Mouse (Mus musculus) midbrain, embryonic 10.5 days (tissue): ENCODE measurements around the gene Erbb3. TPM values are rescaled to one million over a fixed set of nuclear protein-coding genes. Genes with fewer than 3 reads are reported as not detected.
"Not testable (repeated sequence)": the region's sequence is repeated elsewhere in the genome, so short reads cannot be mapped to it uniquely, and the experiment has no call there.

Experiments
- DNase-seq: peaks from one replicate; pipeline ENCODE4 v3.0.0-alpha.2; 2017; ENCODE audit warnings: low spot score
- H3K27ac ChIP-seq: fragments of 300-500 bp; sonication (generic); replicated peaks from 2 replicates; pipeline ENCODE4 v1.5.1; 2016; ENCODE audit warnings: mild to moderate bottlenecking
- H3K27me3 ChIP-seq: fragments of 300-500 bp; sonication (generic); 2 replicates; pipeline ENCODE4 v1.6.1; 2016; ENCODE audit warnings: low read depth, mild to moderate bottlenecking; ENCODE audit not compliant: poor library complexity, severe bottlenecking
- H3K36me3 ChIP-seq: fragments of 300-500 bp; sonication (generic); 2 replicates; pipeline ENCODE4 v1.6.1; 2016; ENCODE audit warnings: mild to moderate bottlenecking, moderate library complexity
- H3K4me1 ChIP-seq: fragments of 300-500 bp; sonication (generic); 2 replicates; pipeline ENCODE4 v1.6.1; 2016
- H3K4me3 ChIP-seq: fragments of 300-500 bp; sonication (generic); 2 replicates; pipeline ENCODE4 v1.5.1; 2016; ENCODE audit warnings: mild to moderate bottlenecking, moderate library complexity
- H3K9me3 ChIP-seq: fragments of 300-500 bp; sonication (generic); replicated peaks from 2 replicates; pipeline ENCODE4 v1.6.1; 2016; ENCODE audit warnings: mild to moderate bottlenecking
- WGBS: fragments of 180-500 bp; shearing (Covaris S2); methylation state at CpG from one replicate; pipeline ENCODE4 v1.1.7; 2016; 5-methylcytosine and 5-hydroxymethylcytosine counted together
- polyA plus RNA-seq: library from polyadenylated mRNA; unstranded; fragments of >200 nt; fragmentation: Nextera tagmentation; extraction: Ambion mirVana; gene quantifications from 2 replicates; pipeline ENCODE4 v1.2.1, GENCODE M21; 2016

The Erbb3 gene
- polyA plus RNA-seq, 1 experiment from 2014 or later = 1.4 TPM

GRCm38 (mm10) chr10:128622702-128623101, 33.2 kb upstream of the Erbb3 start:
- H3K4me1 ChIP-seq = peaks cover 9% of the 10 kb centered on the region
- no peak overlapping the region for H3K27ac ChIP-seq
- no peaks in the 10 kb centered on the region for H3K9me3 ChIP-seq
- DNase-seq = no peak
- H3K36me3 ChIP-seq = peaks cover 34% of the 10 kb centered on the region
- 77% methylated on average over 4 of the region's 4 CpGs for WGBS
- H3K27me3 ChIP-seq = no peaks in the 10 kb centered on the region
- no peak overlapping the region for H3K4me3 ChIP-seq

GRCm38 (mm10) chr10:128621986-128622520, 32.6 kb upstream of the Erbb3 start:
- DNase-seq = no peak
- Histone ChIP-seq H3K36me3 (peaks cover 34% of the 10 kb centered on the region), H3K27ac (no peak overlapping the region), H3K4me3 (no peak overlapping the region), H3K27me3 (no peaks in the 10 kb centered on the region), H3K9me3 (no peaks in the 10 kb centered on the region), H3K4me1 (peaks cover 9% of the 10 kb centered on the region)
- WGBS = 81% methylated on average over 3 of the region's 3 CpGs

- no peaks in the 10 kb centered on the region for H3K27me3 ChIP-seq
- DNase-seq = no peak
- no peaks in the 10 kb centered on the region for H3K9me3 ChIP-seq
- H3K4me1 ChIP-seq = peaks cover 5% of the 10 kb centered on the region
- H3K36me3 ChIP-seq = peaks cover 30% of the 10 kb centered on the region
- no peak overlapping the region for H3K27ac ChIP-seq
- no peak overlapping the region for H3K4me3 ChIP-seq
Observed at GRCm38 (mm10) chr10:128620241-128620640, 30.8 kb upstream of the Erbb3 start.

- not testable (repeated sequence) for H3K27ac ChIP-seq, H3K9me3 ChIP-seq, H3K4me3 ChIP-seq, DNase-seq, H3K27me3 ChIP-seq, H3K4me1 ChIP-seq
- WGBS = 87% methylated on average over 5 of the region's 5 CpGs
- peaks cover 19% of the 10 kb centered on the region for H3K36me3 ChIP-seq
Observed at GRCm38 (mm10) chr10:128619148-128619547, 29.7 kb upstream of the Erbb3 start.

- H3K9me3 ChIP-seq = no peaks in the 10 kb centered on the region
Observed at GRCm38 (mm10) chr10:128618570-128618969, 29.1 kb upstream of the Erbb3 start.

GRCm38 (mm10) chr10:128615798-128616448, 26.5 kb upstream of the Erbb3 start:
- H3K27me3 ChIP-seq, H3K36me3 ChIP-seq, H3K4me1 ChIP-seq, DNase-seq, H3K27ac ChIP-seq, H3K9me3 ChIP-seq, H3K4me3 ChIP-seq: not testable (repeated sequence)
- WGBS = 84% methylated on average over 6 of the region's 7 CpGs

More at GRCm38 (mm10) chr10:128618570-128618969, 29.1 kb upstream of the Erbb3 start:
- no peak for DNase-seq
- Histone ChIP-seq H3K27ac (no peak overlapping the region), H3K4me3 (no peak overlapping the region), H3K27me3 (no peaks in the 10 kb centered on the region), H3K36me3 (peaks cover 14% of the 10 kb centered on the region), H3K4me1 (no peaks in the 10 kb centered on the region)
- 91% methylated on average over 1 of the region's 1 CpGs for WGBS

- 0 out of 2 replicates have a peak, but pooled peaks cover 4% of the 10 kb centered on the region for H3K4me1 ChIP-seq
Observed at GRCm38 (mm10) chr10:128614934-128615333, 25.5 kb upstream of the Erbb3 start.

GRCm38 (mm10) chr10:128613820-128614219, 24.4 kb upstream of the Erbb3 start:
- not testable (repeated sequence) for H3K27ac ChIP-seq, DNase-seq, H3K4me1 ChIP-seq, H3K9me3 ChIP-seq, H3K4me3 ChIP-seq, H3K36me3 ChIP-seq, H3K27me3 ChIP-seq
- 76% methylated on average over 4 of the region's 4 CpGs for WGBS

More at GRCm38 (mm10) chr10:128614934-128615333, 25.5 kb upstream of the Erbb3 start:
- H3K27me3 ChIP-seq = no peaks in the 10 kb centered on the region
- H3K27ac ChIP-seq = no peak overlapping the region
- no peaks in the 10 kb centered on the region for H3K9me3 ChIP-seq
- no peaks in the 10 kb centered on the region for H3K36me3 ChIP-seq
- no peak overlapping the region for H3K4me3 ChIP-seq
- no peak for DNase-seq
- WGBS = 64% methylated on average over 3 of the region's 3 CpGs

GRCm38 (mm10) chr10:128613154-128613440, 23.6 kb upstream of the Erbb3 start:
- Histone ChIP-seq H3K4me1 (0 out of 2 replicates have a peak, but pooled peaks cover 4% of the 10 kb centered on the region), H3K27me3 (no peaks in the 10 kb centered on the region), H3K4me3 (no peak overlapping the region; the same call in 1 of the 2 replicates), H3K9me3 (no peaks in the 10 kb centered on the region), H3K36me3 (no peaks in the 10 kb centered on the region), H3K27ac (no peak overlapping the region)
- no peak for DNase-seq
- 42% methylated on average over 6 of the region's 6 CpGs for WGBS

GRCm38 (mm10) chr10:128612433-128613153, 23.1 kb upstream of the Erbb3 start:
- WGBS = 16% methylated on average over 16 of the region's 16 CpGs
- peak overlapping the region; percentile 2; the same call in 1 of the 2 replicates for H3K4me3 ChIP-seq
- H3K9me3 ChIP-seq = no peaks in the 10 kb centered on the region
- no peaks in the 10 kb centered on the region for H3K27me3 ChIP-seq
- DNase-seq = peak; percentile 72
- H3K36me3 ChIP-seq = no peaks in the 10 kb centered on the region
- no peak overlapping the region for H3K27ac ChIP-seq
- 0 out of 2 replicates have a peak, but pooled peaks cover 4% of the 10 kb centered on the region for H3K4me1 ChIP-seq

- Histone ChIP-seq H3K27me3 (no peaks in the 10 kb centered on the region), H3K36me3 (no peaks in the 10 kb centered on the region), H3K4me3 (no peak overlapping the region), H3K27ac (no peak overlapping the region), H3K9me3 (no peaks in the 10 kb centered on the region), H3K4me1 (no peaks in the 10 kb centered on the region)
- DNase-seq = no peak
- 41% methylated on average over 2 of the region's 2 CpGs for WGBS
Observed at GRCm38 (mm10) chr10:128606483-128606882, 17.0 kb upstream of the Erbb3 start.

- DNase-seq = no peak
- no peaks in the 10 kb centered on the region for H3K4me1 ChIP-seq
- no peaks in the 10 kb centered on the region for H3K27me3 ChIP-seq
- H3K4me3 ChIP-seq = no peak overlapping the region
- H3K9me3 ChIP-seq = no peaks in the 10 kb centered on the region
- H3K36me3 ChIP-seq = no peaks in the 10 kb centered on the region
- no peak overlapping the region for H3K27ac ChIP-seq
- WGBS = 92% methylated on average over 4 of the region's 4 CpGs
Observed at GRCm38 (mm10) chr10:128602470-128603128, 13.1 kb upstream of the Erbb3 start.

- Histone ChIP-seq H3K9me3 (no peaks in the 10 kb centered on the region), H3K36me3 (no peaks in the 10 kb centered on the region), H3K27me3 (no peaks in the 10 kb centered on the region), H3K27ac (no peak overlapping the region), H3K4me3 (no peak overlapping the region), H3K4me1 (no peaks in the 10 kb centered on the region)
- 79% methylated on average over 1 of the region's 1 CpGs for WGBS
- no peak for DNase-seq
Observed at GRCm38 (mm10) chr10:128601499-128601898, 12.0 kb upstream of the Erbb3 start.
